Mouse (Mus musculus) C2C12 (cell line): ENCODE results near the gene Mroh3.

ENCODE experiments used
- CEBPB ChIP-seq: IDR thresholded peaks from one replicate; pipeline ENCODE4 v1.6.1; 2011; ENCODE audit warnings: low read depth, mild to moderate bottlenecking, control low read depth, moderate library complexity
- CTCF ChIP-seq: IDR thresholded peaks from one replicate; pipeline ENCODE4 v1.5.1; 2011; ENCODE audit not compliant: control insufficient read depth, insufficient read depth, insufficient read length
- MAX ChIP-seq: IDR thresholded peaks from one replicate; pipeline ENCODE4 v1.6.1; 2011; ENCODE audit warnings: mild to moderate bottlenecking, control low read depth
- MYOD1 ChIP-seq: IDR thresholded peaks from one replicate; pipeline ENCODE4 v1.6.1; 2011; ENCODE audit warnings: low read depth; ENCODE audit not compliant: control insufficient read depth, insufficient read length
- USF1 ChIP-seq: IDR thresholded peaks from one replicate; pipeline ENCODE4 v1.6.1; 2011; ENCODE audit warnings: low read depth, mild to moderate bottlenecking, control low read depth, moderate library complexity

GRCm38 (mm10) chr1:136247393-136247792 lies 34.8 kb upstream of the Mroh3 start:
- no peak for TF ChIP-seq CTCF
- TF ChIP-seq MYOD1 = no peak
- TF ChIP-seq CEBPB = no peak
- TF ChIP-seq USF1 = no peak
- no peak for TF ChIP-seq MAX
